Mouse (Mus musculus) brain, embryonic 14.5 days (tissue): ENCODE measurements around the gene Tmem30b.

Experiments used
- CTCF ChIP-seq: fragments of 200-500 bp; IDR thresholded peaks from 2 replicates; pipeline ENCODE4 v1.5.1; 2012; ENCODE audit warnings: inconsistent platforms, mild to moderate bottlenecking, moderate library complexity, borderline replicate concordance; ENCODE audit not compliant: insufficient read depth, insufficient read length; ENCODE audit errors: extremely low read depth
- POLR2A ChIP-seq: fragments of 200-500 bp; IDR thresholded peaks from 2 replicates; pipeline ENCODE4 v1.6.1; 2012; ENCODE audit warnings: mild to moderate bottlenecking, inconsistent platforms, borderline replicate concordance; ENCODE audit not compliant: poor library complexity, insufficient read depth, insufficient read length, severe bottlenecking; ENCODE audit errors: extremely low read depth

GRCm38 (mm10) chr12:73493929-73494530 lies 52.2 kb downstream of the Tmem30b start:
- TF ChIP-seq POLR2A (no peak), CTCF (no peak)
